Mouse (Mus musculus): Measurements from ENCODE around the gene Chgb.

The Chgb gene

DNA sequence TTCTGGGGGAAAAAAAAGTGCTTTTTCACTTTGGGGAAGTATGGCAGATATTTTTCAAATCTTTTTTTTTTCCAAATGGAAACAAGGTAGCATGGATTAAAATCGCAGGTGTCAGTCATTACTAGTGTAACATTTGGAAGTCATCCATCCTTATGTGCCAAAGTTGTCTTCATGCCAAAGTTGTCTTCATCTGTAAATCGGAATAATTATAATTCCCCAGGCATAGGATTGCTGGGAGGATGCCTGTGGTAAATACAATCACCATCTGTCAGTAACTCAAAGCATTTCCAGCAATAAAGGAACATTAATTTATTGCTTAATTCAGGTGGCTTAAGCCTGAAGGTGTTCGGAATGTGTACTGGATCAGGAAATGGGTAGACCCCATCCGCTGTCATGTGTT lies 60.0 kb downstream of the Chgb start:
- no peak for DNase-seq (ENCODE audit: inconsistent age in 2 of 2, low spot score in 1 of 2)
